Mouse (Mus musculus) liver, embryonic 14.5 days (tissue): ENCODE data around the gene Maml1.

ENCODE experiments used
- CTCF ChIP-seq: IDR thresholded peaks from 2 replicates; pipeline ENCODE4 v1.5.1; 2016; ENCODE audit warnings: antibody characterized with exemption, low read depth, control low read depth
- EP300 ChIP-seq: IDR thresholded peaks from 2 replicates; pipeline ENCODE4 v1.6.1; 2016; ENCODE audit warnings: antibody characterized with exemption, low read depth

DNA sequence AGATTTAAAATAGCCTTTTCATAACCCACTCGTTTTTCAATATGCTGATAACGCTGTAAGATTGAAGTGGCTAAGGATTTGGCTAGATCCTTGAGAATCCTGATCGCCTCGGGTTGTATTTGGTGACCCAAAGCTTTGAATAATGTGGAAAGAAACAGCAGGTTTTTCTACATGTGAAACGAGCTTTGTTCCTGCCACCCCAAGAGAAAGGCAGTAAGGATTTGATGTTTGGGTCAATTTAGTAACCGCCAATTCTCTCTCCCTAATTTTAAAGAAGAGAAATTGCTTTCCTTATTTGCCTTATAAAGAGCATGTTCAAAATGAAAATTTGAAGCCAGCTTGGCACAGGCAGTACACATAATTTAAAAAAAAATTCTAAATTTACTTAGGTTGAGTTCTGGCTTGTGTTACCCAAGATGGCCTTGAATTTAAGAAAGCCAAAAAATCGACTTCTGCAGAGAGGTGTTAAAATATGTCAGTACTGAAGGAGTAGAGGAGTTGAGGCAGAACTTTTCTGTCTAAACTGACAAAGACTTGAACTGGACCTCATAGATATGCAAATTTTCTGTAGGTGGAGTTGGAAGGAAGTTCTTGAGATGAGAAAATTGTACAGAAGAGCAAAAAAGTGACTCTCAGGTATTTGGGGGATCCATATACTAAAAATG is 34.3 kb upstream of the Maml1 start:
- TF ChIP-seq EP300 (0 out of 2 replicates have a peak, but pooled peaks have one; percentile 8), CTCF (no peak)
